Mouse (Mus musculus) Patski (cell line): ENCODE data around the gene Rpap1. TPM values are rescaled to one million over a fixed set of nuclear protein-coding genes. Genes with fewer than 3 reads are reported as not detected.

ENCODE experiments used
- ATAC-seq: fragments of 100-300 bp; one replicate; pipeline ENCODE4 v1.8.0; 2021
- CTCF ChIA-PET: fragments of 350-600 bp; sonication (Branson Sonifier 250); formaldehyde crosslinking; loops from one replicate; lab custom pipeline; 2022; ENCODE audit warnings: inconsistent platforms; lab: Charles Lee
- POLR2A ChIA-PET: fragments of 350-600 bp; sonication (Branson Sonifier 250); formaldehyde crosslinking; loops from one replicate; lab custom pipeline; 2022; ENCODE audit warnings: antibody characterized with exemption, inconsistent platforms; lab: Charles Lee
- DNase-seq: peaks from one replicate; pipeline ENCODE4 v3.0.0-alpha.2; 2011; ENCODE audit warnings: low read depth, low spot score
- H3K27me3 ChIP-seq: fragments of 371-371 bp; one replicate; pipeline ENCODE4 v1.5.1; 2021
- CTCF ChIP-seq: fragments of 100-300 bp; IDR thresholded peaks from one replicate; pipeline ENCODE4 v1.5.1; 2021
- in situ Hi-C: fragments of 300-500 bp; cut with MboI; formaldehyde crosslinking; loops from 3 replicates; pipeline ENCODE4 v1.11.1; 2018; ENCODE audit warnings: low pct_unique_long_range_greater_than_20kb, mixed read lengths
- polyA plus RNA-seq: library from polyadenylated mRNA; unstranded; gene quantifications from one replicate; pipeline ENCODE4 v1.2.3, GENCODE M21; 2021

The Rpap1 gene
- polyA plus RNA-seq, 1 experiment from 2014 or later = 19.1 TPM

DNA sequence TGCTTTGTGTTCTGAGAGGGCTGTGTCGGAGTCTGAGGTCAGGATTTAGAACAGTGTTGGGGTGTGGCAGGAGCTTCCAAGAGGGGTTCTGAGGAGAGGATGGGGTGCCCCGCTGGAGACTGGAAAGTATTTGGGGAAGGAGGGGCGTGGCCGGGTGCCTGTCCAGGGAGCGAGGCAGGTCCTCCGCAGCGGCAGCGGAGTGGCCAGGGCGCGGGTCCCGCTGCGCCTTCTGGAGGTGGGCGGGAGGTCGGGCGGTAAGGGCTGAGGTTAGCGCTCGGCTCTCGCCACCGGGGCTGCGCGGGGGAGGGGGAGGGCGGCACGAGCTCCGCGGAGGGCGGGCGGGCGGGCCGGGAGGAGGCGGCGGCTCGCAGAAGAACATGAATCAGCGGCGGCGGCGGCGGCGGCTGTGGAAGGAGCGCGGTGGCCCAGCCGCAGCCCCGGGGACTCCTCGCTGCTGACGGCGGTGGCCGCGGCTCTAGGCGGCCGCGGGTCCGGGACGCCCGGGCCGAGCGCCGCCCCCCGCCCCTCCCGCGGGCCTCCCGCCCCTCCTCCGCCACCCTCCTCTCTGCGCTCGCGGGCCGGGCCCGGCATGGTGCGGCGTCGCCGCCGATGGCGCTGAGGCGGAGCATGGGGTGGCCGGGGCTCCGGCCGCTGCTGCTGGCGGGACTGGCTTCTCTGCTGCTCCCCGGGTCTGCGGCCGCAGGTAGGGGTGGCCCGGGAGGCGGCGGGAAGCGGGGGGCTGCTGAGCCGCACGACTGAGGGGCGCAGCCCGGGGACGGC, 12.0 kb upstream of the Rpap1 start:
- no peak for TF ChIP-seq CTCF
- ChIA-PET POLR2A (no interaction called here), CTCF (interaction anchor here (1.1 to 1.6 kb wide), 3 partner anchors 9 to 73 kb away, joined by 3 to 4 read pairs (median 3); no protein-coding TSS in a partner anchor)

GRCm38 (mm10) chr2:119798246-119798927, 11.1 kb upstream of the Rpap1 start:
- TF ChIP-seq CTCF = no peak
- CTCF ChIA-PET = interaction anchor here (1.1 to 1.6 kb wide), 2 partner anchors 8 to 72 kb away, joined by 3 to 4 read pairs; no protein-coding TSS in a partner anchor
- in situ Hi-C loops = no loop called here
- ATAC-seq = peak; percentile 36
- POLR2A ChIA-PET = no interaction called here
- DNase-seq = no peak
- H3K27me3 ChIP-seq = peaks cover 26% of the 10 kb centered on the region

More for the DNA sequence above, 12.0 kb upstream of the Rpap1 start:
- ATAC-seq = peak; percentile 51
- DNase-seq = no peak
- peaks cover 22% of the 10 kb centered on the region for H3K27me3 ChIP-seq
- in situ Hi-C loops = no loop called here

- in situ Hi-C loops = no loop called here
Observed at GRCm38 (mm10) chr2:119797279-119797783, 10.0 kb upstream of the Rpap1 start, which contains the start of gene Tyro3. Gene Tyro3 (plus strand): TSS chr2:119797733.

GRCm38 (mm10) chr2:119789996-119790395, 2.7 kb upstream of the Rpap1 start:
- no peak for TF ChIP-seq CTCF
- POLR2A ChIA-PET = no interaction called here
- CTCF ChIA-PET = interaction anchor here (1.0 to 1.4 kb wide), 3 partner anchors 9 to 24 kb away, joined by 3 to 4 read pairs (median 4); no protein-coding TSS in a partner anchor
- ATAC-seq = no peak
- H3K27me3 ChIP-seq = peaks cover 6% of the 10 kb centered on the region
- DNase-seq = no peak
- in situ Hi-C loops = no loop called here

More at GRCm38 (mm10) chr2:119797279-119797783, 10.0 kb upstream of the Rpap1 start, which contains the start of gene Tyro3:
- no peak for TF ChIP-seq CTCF
- DNase-seq (no peak), ATAC-seq (no peak)
- CTCF ChIA-PET = no interaction called here
- peaks cover 26% of the 10 kb centered on the region for H3K27me3 ChIP-seq
- POLR2A ChIA-PET = no interaction called here

DNA sequence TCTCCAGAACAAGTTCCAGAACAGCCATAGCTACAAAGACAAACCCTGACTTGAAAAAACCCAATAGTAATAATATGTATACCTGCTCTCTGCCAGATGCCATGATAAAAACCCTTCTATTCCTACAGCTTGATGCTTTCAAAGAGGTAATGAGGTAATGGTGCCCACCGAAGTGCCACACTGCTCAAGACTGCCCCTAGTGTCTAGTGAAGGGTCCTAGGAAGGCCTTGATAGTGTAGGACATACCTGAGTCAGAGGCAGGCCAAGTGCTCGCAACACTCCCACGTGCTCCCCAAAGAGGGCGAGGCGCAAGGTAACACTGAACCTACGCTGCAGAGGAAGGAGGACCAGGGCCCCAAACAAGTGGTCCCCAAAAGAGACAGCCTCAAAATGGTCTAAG, 20.1 kb downstream of the Rpap1 start:
- CTCF ChIA-PET = no interaction called here
- TF ChIP-seq CTCF = no peak
- POLR2A ChIA-PET = no interaction called here

GRCm38 (mm10) chr2:119763924-119764323, 23.4 kb downstream of the Rpap1 start:
- POLR2A ChIA-PET = no interaction called here
- in situ Hi-C loops = no loop called here
- CTCF ChIA-PET = no interaction called here
- DNase-seq (no peak), ATAC-seq (no peak)
- no peak for TF ChIP-seq CTCF
- H3K27me3 ChIP-seq = no peaks in the 10 kb centered on the region

More for the DNA sequence above, 20.1 kb downstream of the Rpap1 start:
- ATAC-seq = no peak
- H3K27me3 ChIP-seq = no peaks in the 10 kb centered on the region
- no peak for DNase-seq
- in situ Hi-C loops = no loop called here

- ATAC-seq (no peak), DNase-seq (no peak)
- no peaks in the 10 kb centered on the region for H3K27me3 ChIP-seq
- ChIA-PET CTCF (no interaction called here), POLR2A (no interaction called here)
- in situ Hi-C loops = no loop called here
- TF ChIP-seq CTCF = no peak
Observed at GRCm38 (mm10) chr2:119762276-119762675, 25.1 kb downstream of the Rpap1 start.

DNA sequence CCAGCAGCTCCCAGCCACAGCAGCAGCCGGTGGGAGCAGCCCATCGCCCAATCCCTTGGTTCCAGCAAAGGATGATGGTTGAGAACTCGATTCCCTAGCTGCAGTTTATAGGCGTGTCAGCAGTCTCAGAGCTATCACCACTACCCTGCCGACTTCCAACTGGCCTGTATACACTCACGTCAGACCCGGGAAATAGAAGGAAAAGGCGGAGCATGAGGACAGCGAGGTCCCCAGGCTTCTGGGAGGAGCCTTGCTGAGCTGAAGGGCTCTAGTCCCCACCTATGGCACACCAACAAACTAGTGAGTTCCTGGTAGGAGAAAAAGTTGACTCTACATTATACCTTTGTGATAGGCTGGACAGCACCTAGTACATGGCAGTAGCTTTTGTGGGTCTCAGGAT, 27.1 kb downstream of the Rpap1 start, which contains the start of gene Ltk:
Ltk (minus strand) TSS at position 181 of the 400 bp plus-strand sequence.
- H3K27me3 ChIP-seq = no peaks in the 10 kb centered on the region
- ATAC-seq (no peak), DNase-seq (no peak)
- in situ Hi-C loops = no loop called here
- TF ChIP-seq CTCF = no peak
- POLR2A ChIA-PET = no interaction called here
- CTCF ChIA-PET = no interaction called here

- DNase-seq (no peak), ATAC-seq (no peak)
- no peak for TF ChIP-seq CTCF
- in situ Hi-C loops = no loop called here
- H3K27me3 ChIP-seq = no peaks in the 10 kb centered on the region
- POLR2A ChIA-PET = no interaction called here
- CTCF ChIA-PET = no interaction called here
Observed at GRCm38 (mm10) chr2:119758844-119759835, 28.2 kb downstream of the Rpap1 start.
